Mouse (Mus musculus) forebrain, embryonic 12.5 days (tissue): Measurements from ENCODE around the gene Gatm. TPM values are rescaled to one million over a fixed set of nuclear protein-coding genes. Genes with fewer than 3 reads are reported as not detected.
A peak's percentile ranks its signal among the peaks of the same experiment; 100 is the strongest.

ENCODE experiments used
- ATAC-seq: fragments of 200-750 bp; cut with Nextera tagmentation; 2 replicates; pipeline ENCODE4 v1.8.0; 2017; ENCODE audit warnings: moderate TSS enrichment; ENCODE audit not compliant: low FRiP score
- H3K27ac ChIP-seq: fragments of 300-500 bp; sonication (generic); 2 replicates; pipeline ENCODE4 v1.5.1; 2016; ENCODE audit warnings: mild to moderate bottlenecking
- H3K27me3 ChIP-seq: fragments of 300-500 bp; sonication (generic); 2 replicates; pipeline ENCODE4 v1.6.1; 2016; ENCODE audit warnings: mild to moderate bottlenecking
- H3K36me3 ChIP-seq: fragments of 300-500 bp; sonication (generic); replicated peaks from 2 replicates; pipeline ENCODE4 v1.6.1; 2016; ENCODE audit warnings: mild to moderate bottlenecking
- H3K4me1 ChIP-seq: fragments of 300-500 bp; sonication (generic); 2 replicates; pipeline ENCODE4 v1.6.1; 2016
- H3K4me2 ChIP-seq: fragments of 300-500 bp; sonication (generic); 2 replicates; pipeline ENCODE4 v1.6.1; 2016; ENCODE audit warnings: mild to moderate bottlenecking, moderate library complexity
- H3K4me3 ChIP-seq: fragments of 300-500 bp; sonication (generic); replicated peaks from 2 replicates; pipeline ENCODE4 v1.5.1; 2016; ENCODE audit warnings: mild to moderate bottlenecking
- H3K9ac ChIP-seq: fragments of 300-500 bp; sonication (generic); 2 replicates; pipeline ENCODE4 v1.6.1; 2016; ENCODE audit warnings: mild to moderate bottlenecking
- H3K9me3 ChIP-seq: fragments of 300-500 bp; sonication (generic); 2 replicates; pipeline ENCODE4 v1.6.1; 2016
- WGBS: fragments of 180-500 bp; shearing (Covaris S2); methylation state at CpG from one replicate; pipeline ENCODE4 v1.1.7; 2016; 5-methylcytosine and 5-hydroxymethylcytosine counted together
- microRNA counts: library from miRNA; unstranded; fragments of <30 nt; microRNA quantifications from one replicate; lab custom pipeline; 2017
- microRNA-seq: library from miRNA; unstranded; fragments of <30 nt; microRNA quantifications from one replicate; pipeline ENCODE4, GENCODE M21; 2017
- polyA plus RNA-seq: library from polyadenylated mRNA; unstranded; fragments of >200 nt; fragmentation: Nextera tagmentation; extraction: Ambion mirVana; gene quantifications from 2 replicates; pipeline ENCODE4 v1.2.1, GENCODE M21; 2016

The Gatm gene
- polyA plus RNA-seq, 1 experiment from 2014 or later = 17.7 TPM

DNA sequence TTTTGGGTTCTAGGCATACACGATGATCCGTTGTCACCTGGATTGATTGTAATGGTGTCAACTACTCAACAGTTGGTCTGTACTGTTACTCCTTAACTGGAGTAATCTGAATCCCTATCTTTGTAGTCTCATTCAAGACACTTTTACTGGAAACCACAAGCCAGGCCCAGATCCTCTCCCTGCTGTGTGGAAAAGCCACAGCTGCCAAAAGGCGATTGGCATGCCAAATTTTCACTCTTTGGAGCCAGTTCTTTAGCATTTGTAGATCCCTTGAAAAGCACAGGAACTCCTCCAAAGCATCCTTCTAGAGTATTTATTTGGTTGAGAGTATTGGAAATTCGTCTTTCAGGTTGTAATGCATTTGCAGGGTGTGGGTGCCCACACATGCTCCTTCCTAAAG, 39.8 kb downstream of the Gatm start:
- H3K9ac ChIP-seq = no peak overlapping the region
- H3K4me1 ChIP-seq = no peaks in the 10 kb centered on the region
- no peak overlapping the region for H3K4me2 ChIP-seq
- ATAC-seq = no peak
- H3K27me3 ChIP-seq = no peaks in the 10 kb centered on the region
- H3K9me3 ChIP-seq = no peaks in the 10 kb centered on the region
- H3K27ac ChIP-seq = no peak overlapping the region
- H3K4me3 ChIP-seq = no peak overlapping the region
- H3K36me3 ChIP-seq = no peaks in the 10 kb centered on the region
- WGBS = 81% methylated on average over 4 of the region's 4 CpGs

DNA sequence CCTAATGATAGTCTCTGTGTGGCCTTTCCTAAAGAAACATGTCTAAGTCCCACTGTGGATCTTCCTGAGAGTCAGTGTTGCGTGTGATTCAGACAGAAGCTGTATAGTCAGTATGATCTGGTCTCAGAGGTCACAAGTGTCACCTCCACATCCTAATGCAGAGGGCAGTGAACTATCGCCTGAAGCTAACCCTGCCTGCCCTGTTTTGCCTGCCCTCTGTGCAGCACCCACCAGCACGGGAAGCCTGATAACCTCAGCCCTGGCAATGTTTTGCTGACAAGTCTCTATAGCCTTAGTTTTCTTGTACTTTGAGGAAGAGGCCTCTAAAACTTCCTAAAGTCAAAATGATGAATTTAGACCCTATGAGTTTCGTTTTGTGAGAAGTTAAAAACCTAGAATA, 40.7 kb downstream of the Gatm start:
- H3K27ac ChIP-seq = no peak overlapping the region
- no peak overlapping the region for H3K4me3 ChIP-seq
- H3K36me3 ChIP-seq = no peaks in the 10 kb centered on the region
- H3K27me3 ChIP-seq = no peaks in the 10 kb centered on the region
- ATAC-seq = no peak
- H3K9me3 ChIP-seq = no peaks in the 10 kb centered on the region
- H3K4me2 ChIP-seq = no peak overlapping the region
- WGBS = 76% methylated on average over 4 of the region's 4 CpGs
- H3K4me1 ChIP-seq = no peaks in the 10 kb centered on the region
- no peak overlapping the region for H3K9ac ChIP-seq

DNA sequence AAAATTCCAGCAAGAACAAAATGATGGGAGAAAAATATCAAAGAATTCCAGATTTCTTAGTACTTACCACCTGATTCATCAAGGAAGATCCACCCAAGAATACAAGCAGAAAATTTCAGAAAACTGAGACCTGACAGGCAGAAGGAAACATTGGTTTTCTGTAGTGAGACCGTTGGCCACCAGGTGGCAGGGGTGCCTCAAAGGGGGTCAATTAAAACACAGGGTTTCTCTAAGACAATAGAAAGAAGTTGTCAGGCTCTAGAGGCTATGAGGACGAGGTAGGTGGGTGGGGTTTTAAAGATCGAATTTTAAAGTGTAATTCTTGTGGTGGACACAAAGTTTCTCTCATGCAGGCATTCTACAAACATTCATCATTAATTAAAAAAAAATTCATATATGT, 41.7 kb downstream of the Gatm start:
- no peaks in the 10 kb centered on the region for H3K36me3 ChIP-seq
- H3K9ac ChIP-seq = no peak overlapping the region
- H3K9me3 ChIP-seq = no peaks in the 10 kb centered on the region
- no peak overlapping the region for H3K27ac ChIP-seq
- H3K4me2 ChIP-seq = no peak overlapping the region
- ATAC-seq = 0 out of 2 replicates have a peak, but pooled peaks have one; percentile 44
- 21% methylated on average over 3 of the region's 3 CpGs for WGBS
- H3K4me1 ChIP-seq = no peaks in the 10 kb centered on the region
- no peak overlapping the region for H3K4me3 ChIP-seq
- H3K27me3 ChIP-seq = no peaks in the 10 kb centered on the region

- H3K36me3 ChIP-seq = no peaks in the 10 kb centered on the region
- H3K9me3 ChIP-seq = no peaks in the 10 kb centered on the region
- H3K27me3 ChIP-seq = no peaks in the 10 kb centered on the region
- no peaks in the 10 kb centered on the region for H3K4me1 ChIP-seq
- H3K4me3 ChIP-seq = no peak overlapping the region
- H3K9ac ChIP-seq = no peak overlapping the region
- ATAC-seq = no peak
- H3K27ac ChIP-seq = no peak overlapping the region
- WGBS = 96% methylated on average over 1 of the region's 1 CpGs
- no peak overlapping the region for H3K4me2 ChIP-seq
Measured at GRCm38 (mm10) chr2:122562251-122562650, 48.9 kb downstream of the Gatm start.

DNA sequence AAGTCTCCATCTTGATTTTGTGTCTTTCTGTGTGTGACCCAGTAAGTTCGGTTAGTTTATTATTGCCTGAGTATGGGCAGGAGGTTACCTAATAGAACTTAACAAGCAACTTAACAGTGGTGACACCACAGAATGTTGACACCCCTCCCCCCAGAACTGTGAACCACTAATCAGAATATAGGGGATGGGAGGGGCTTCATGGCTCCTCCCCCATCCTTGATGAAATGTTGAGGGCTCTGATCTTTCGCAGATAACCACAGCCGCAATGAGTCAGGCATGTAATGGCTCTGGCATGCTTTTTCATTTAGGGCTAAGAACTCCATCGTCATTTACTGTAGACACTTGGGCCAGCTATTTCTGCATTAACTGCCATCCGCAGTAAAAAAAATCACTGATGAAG, 49.9 kb downstream of the Gatm start:
- Histone ChIP-seq H3K9ac (no peak overlapping the region), H3K4me1 (no peaks in the 10 kb centered on the region), H3K9me3 (no peaks in the 10 kb centered on the region), H3K36me3 (no peaks in the 10 kb centered on the region), H3K27ac (no peak overlapping the region), H3K27me3 (no peaks in the 10 kb centered on the region), H3K4me3 (no peak overlapping the region), H3K4me2 (no peak overlapping the region)
- no peak for ATAC-seq
- WGBS = 95% methylated on average over 5 of the region's 5 CpGs

GRCm38 (mm10) chr2:122558317-122558716, 52.8 kb downstream of the Gatm start:
- Histone ChIP-seq H3K9ac (no peak overlapping the region), H3K27me3 (no peaks in the 10 kb centered on the region), H3K4me2 (no peak overlapping the region), H3K4me1 (no peaks in the 10 kb centered on the region), H3K27ac (no peak overlapping the region), H3K4me3 (no peak overlapping the region), H3K9me3 (no peaks in the 10 kb centered on the region), H3K36me3 (no peaks in the 10 kb centered on the region)
- ATAC-seq = no peak
- 34% methylated on average over 2 of the region's 2 CpGs for WGBS

MicroRNAs encoded within 50 kb of the gene (microRNA counts, 519-probe panel; counts per million panel counts)
- not detected for microRNA mmu-miR-147 (lab: Ali Mortazavi, UCI)

Small RNA genes within 50 kb of the gene (microRNA-seq; reads per million reads assigned to microRNA genes)
- 11.9 reads per million, percentile 29 among the genes with 10 or more reads in this experiment for gene Mir147

Other genes with a start within 250 kb of the Gatm start
- gene Shf, start 242.1 kb downstream of the Gatm start, polyA plus RNA-seq = 5.1 and 6.8 TPM in 2 replicates
- not detected in 2 replicates for gene Slc28a2, start 184.8 kb downstream of the Gatm start, polyA plus RNA-seq
- not detected in 2 replicates for gene Gm14085, start 126.4 kb downstream of the Gatm start, polyA plus RNA-seq
- 0.67 and 0.70 TPM in 2 replicates for gene AA467197, start 25.7 kb upstream of the Gatm start, polyA plus RNA-seq
- 6.9 and 7.1 TPM in 2 replicates for gene Slc30a4, start 91.4 kb upstream of the Gatm start, polyA plus RNA-seq
- gene Bloc1s6, start 127.2 kb upstream of the Gatm start, polyA plus RNA-seq = 76.1 and 82.4 TPM in 2 replicates
- 1.8 and 1.9 TPM in 2 replicates for gene Sqor, start 153.9 kb upstream of the Gatm start, polyA plus RNA-seq